Mouse (Mus musculus) thymus, postnatal 4 days (tissue): Measurements from ENCODE around the gene Abca1.

Source experiments
- DNase-seq: peaks from one replicate; pipeline ENCODE4 v3.0.0; 2021

The Abca1 gene

GRCm38 (mm10) chr4:53147454-53147853 is 12.2 kb downstream of the Abca1 start:
- DNase-seq = no peak

- no peak for DNase-seq
Measured at GRCm38 (mm10) chr4:53147046-53147445, 12.6 kb downstream of the Abca1 start.

GRCm38 (mm10) chr4:53146227-53146949 is 13.3 kb downstream of the Abca1 start:
- no peak for DNase-seq

- no peak for DNase-seq
Measured at GRCm38 (mm10) chr4:53145434-53146168, 14.1 kb downstream of the Abca1 start.

- DNase-seq = no peak
Measured at GRCm38 (mm10) chr4:53144571-53144970, 15.1 kb downstream of the Abca1 start.

- no peak for DNase-seq
Measured at GRCm38 (mm10) chr4:53144021-53144420, 15.7 kb downstream of the Abca1 start.

- no peak for DNase-seq
Measured at GRCm38 (mm10) chr4:53140678-53141077, 19.0 kb downstream of the Abca1 start.

- DNase-seq = no peak
Measured at GRCm38 (mm10) chr4:53139495-53139894, 20.2 kb downstream of the Abca1 start.

- DNase-seq = no peak
Measured at GRCm38 (mm10) chr4:53138974-53139373, 20.7 kb downstream of the Abca1 start.

GRCm38 (mm10) chr4:53137087-53137486 is 22.6 kb downstream of the Abca1 start:
- no peak for DNase-seq

- no peak for DNase-seq
Measured at GRCm38 (mm10) chr4:53134816-53135215, 24.9 kb downstream of the Abca1 start.

GRCm38 (mm10) chr4:53133995-53134394 is 25.7 kb downstream of the Abca1 start:
- no peak for DNase-seq

GRCm38 (mm10) chr4:53131538-53131937 is 28.2 kb downstream of the Abca1 start:
- no peak for DNase-seq

- DNase-seq = no peak
Measured at GRCm38 (mm10) chr4:53130622-53131517, 28.8 kb downstream of the Abca1 start.

GRCm38 (mm10) chr4:53129716-53130301 is 29.9 kb downstream of the Abca1 start:
- no peak for DNase-seq

- no peak for DNase-seq
Measured at GRCm38 (mm10) chr4:53127266-53127665, 32.4 kb downstream of the Abca1 start.

GRCm38 (mm10) chr4:53126794-53127193 is 32.9 kb downstream of the Abca1 start:
- no peak for DNase-seq

- no peak for DNase-seq
Measured at GRCm38 (mm10) chr4:53124837-53125490, 34.7 kb downstream of the Abca1 start.

GRCm38 (mm10) chr4:53122310-53122709 is 37.4 kb downstream of the Abca1 start:
- DNase-seq = no peak

- DNase-seq = no peak
Measured at GRCm38 (mm10) chr4:53121516-53122227, 38.0 kb downstream of the Abca1 start.

GRCm38 (mm10) chr4:53121084-53121483 is 38.6 kb downstream of the Abca1 start:
- no peak for DNase-seq
